Mouse (Mus musculus) olfactory bulb, adult 2 months (tissue): ENCODE data around the gene Cryab. TPM values are rescaled to one million over a fixed set of nuclear protein-coding genes. Genes with fewer than 3 reads are reported as not detected.

ENCODE experiments used
- H3K27ac ChIP-seq: fragments of 200-500 bp; 2 replicates; pipeline ENCODE4 v1.5.1; 2012; ENCODE audit warnings: low read depth, low read length; ENCODE audit not compliant: insufficient read depth
- H3K4me1 ChIP-seq: fragments of 200-500 bp; 2 replicates; pipeline ENCODE4 v1.6.1; 2012; ENCODE audit warnings: low read length; ENCODE audit not compliant: control insufficient read depth, insufficient read depth
- H3K4me3 ChIP-seq: fragments of 200-500 bp; 2 replicates; pipeline ENCODE4 v1.5.1; 2012; ENCODE audit warnings: mild to moderate bottlenecking, low read depth, low read length, moderate library complexity; ENCODE audit not compliant: insufficient read depth
- CTCF ChIP-seq: fragments of 200-500 bp; IDR thresholded peaks from 2 replicates; pipeline ENCODE4 v1.5.1; 2012; ENCODE audit warnings: low read depth, mild to moderate bottlenecking, low read length, moderate library complexity; ENCODE audit not compliant: insufficient read depth
- POLR2A ChIP-seq: fragments of 200-500 bp; IDR thresholded peaks from 2 replicates; pipeline ENCODE4 v1.6.1; 2012; ENCODE audit warnings: mild to moderate bottlenecking, low read depth, low read length, moderate library complexity; ENCODE audit not compliant: insufficient read depth
- WGBS: fragments of 180-500 bp; shearing (Covaris S2); methylation state at CpG from one replicate; pipeline ENCODE4 v1.1.7; 2018; 5-methylcytosine and 5-hydroxymethylcytosine counted together
- polyA plus RNA-seq: library from polyadenylated mRNA; stranded (reverse); fragments of >200 nt; gene quantifications from 2 replicates; pipeline ENCODE4 v1.2.4, GENCODE M21; 2012; ENCODE audit warnings: low replicate concordance; ENCODE audit not compliant: missing spikeins, insufficient read depth, insufficient read length

Gene Cryab
- polyA plus RNA-seq, 1 experiment: not detected

DNA sequence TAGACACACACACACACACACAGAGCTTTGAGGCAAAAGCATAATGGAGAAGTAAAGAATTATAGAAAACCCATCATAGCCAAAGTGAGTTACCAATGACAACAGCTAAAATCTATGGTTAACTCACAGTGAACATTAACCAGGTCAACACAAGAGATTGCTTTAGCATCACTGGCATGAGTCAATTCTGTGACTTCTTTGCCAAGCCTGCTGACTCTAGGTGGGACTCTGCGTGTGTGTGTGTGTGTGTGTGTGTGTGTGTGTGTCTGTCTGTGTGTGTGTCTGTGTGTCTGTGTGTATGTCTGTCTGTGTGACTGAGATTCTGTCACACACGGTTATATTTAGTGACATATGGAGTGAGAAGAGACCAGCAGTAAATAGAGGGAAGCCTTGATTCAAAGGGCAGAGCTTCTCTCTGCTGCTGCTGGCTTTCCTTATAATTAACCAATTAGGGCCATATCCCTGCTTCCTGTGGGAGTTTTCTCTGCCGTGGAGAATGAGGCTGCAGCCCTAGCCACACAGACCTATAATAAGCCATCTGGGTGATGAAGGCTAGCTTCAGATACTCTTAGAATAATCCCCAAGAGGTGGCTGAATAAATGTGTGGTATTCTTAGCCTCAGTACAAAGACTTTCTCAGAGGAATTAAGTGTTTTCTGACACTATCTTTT lies 26.3 kb upstream of the Cryab start:
- Histone ChIP-seq H3K4me3 (no peak overlapping the region), H3K4me1 (peaks cover 37% of the 10 kb centered on the region), H3K27ac (no peak overlapping the region)
- no peak for TF ChIP-seq CTCF
- no peak for TF ChIP-seq POLR2A
- WGBS: 23% methylated on average over 3 of the region's 3 CpGs

DNA sequence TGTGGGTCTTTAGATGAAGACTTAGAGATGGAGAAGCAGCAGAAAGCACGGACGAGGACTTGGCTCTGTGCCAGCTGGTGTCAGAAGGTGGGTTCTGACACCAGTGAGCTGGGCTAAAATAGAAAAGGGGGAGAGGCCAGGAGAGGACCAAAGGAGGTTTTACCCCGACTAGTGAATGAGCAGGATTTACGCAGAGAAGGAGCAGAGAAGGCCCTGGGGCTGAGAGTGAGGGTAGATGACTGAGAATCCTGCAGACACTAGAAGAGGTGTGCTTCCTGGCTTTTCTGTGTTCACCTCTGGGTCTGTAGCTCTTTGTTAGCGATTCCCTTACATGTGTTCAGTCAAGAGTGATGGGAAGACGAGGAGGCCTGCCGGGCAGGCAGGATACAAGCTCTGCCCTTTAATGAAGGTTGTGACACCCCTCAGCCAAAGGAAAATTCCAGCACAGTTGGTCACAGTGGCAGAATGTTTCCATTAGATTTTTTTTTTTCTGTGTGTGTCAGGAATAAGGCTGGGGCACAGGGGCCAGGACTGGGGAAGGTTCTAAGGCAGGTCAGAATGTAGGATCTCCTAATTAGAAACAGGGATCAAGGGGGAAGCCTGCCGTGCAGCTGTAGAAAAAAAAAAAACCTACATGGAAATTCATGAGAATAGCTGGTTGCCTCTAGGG lies 25.1 kb upstream of the Cryab start:
- Histone ChIP-seq H3K4me1 (peaks cover 37% of the 10 kb centered on the region), H3K4me3 (no peak overlapping the region), H3K27ac (no peak overlapping the region)
- TF ChIP-seq CTCF (no peak), POLR2A (no peak)
- 36% methylated on average over 8 of the region's 8 CpGs for WGBS

DNA sequence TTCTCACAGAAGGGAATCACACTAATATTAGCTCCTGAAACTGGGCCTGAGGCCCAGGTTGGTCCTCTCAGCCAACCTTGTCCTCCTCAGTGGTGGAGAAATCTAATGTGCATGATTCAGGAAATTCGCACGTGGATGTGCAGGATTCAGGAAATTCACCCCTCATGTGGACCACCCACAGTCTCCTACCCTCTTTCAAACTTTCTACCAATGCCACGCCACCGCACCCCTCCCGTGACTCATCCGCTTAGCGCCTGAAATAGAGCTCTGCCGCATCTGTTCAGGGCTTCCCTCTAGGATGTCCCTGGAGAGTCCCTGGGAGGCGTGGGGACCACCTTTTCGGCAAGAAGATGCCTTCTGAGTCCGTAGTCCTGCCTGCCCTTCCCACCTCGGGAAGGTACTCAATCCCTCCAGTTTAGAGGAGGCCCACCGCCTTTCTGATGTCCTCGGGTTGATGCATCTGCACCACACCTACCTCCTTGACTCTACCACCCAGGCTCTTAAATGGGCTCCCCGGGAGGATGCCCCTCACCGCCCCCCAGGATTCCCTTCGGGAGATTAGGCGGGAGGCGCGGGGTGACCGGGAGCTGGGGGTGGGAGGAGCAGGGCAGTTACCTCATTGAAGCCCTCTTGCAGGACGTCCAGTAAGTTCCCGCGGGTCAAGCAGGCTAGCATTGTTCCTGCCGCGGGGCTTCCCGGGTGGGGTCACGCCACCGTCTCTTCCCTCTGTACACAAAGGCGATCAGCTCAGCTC lies 23.8 kb upstream of the Cryab start:
- H3K27ac ChIP-seq: no peak overlapping the region
- peak overlapping the region; percentile 81 for H3K4me3 ChIP-seq
- WGBS: 6% methylated on average over 30 of the region's 30 CpGs
- peaks cover 34% of the 10 kb centered on the region for H3K4me1 ChIP-seq
- TF ChIP-seq POLR2A (no peak), CTCF (no peak)

DNA sequence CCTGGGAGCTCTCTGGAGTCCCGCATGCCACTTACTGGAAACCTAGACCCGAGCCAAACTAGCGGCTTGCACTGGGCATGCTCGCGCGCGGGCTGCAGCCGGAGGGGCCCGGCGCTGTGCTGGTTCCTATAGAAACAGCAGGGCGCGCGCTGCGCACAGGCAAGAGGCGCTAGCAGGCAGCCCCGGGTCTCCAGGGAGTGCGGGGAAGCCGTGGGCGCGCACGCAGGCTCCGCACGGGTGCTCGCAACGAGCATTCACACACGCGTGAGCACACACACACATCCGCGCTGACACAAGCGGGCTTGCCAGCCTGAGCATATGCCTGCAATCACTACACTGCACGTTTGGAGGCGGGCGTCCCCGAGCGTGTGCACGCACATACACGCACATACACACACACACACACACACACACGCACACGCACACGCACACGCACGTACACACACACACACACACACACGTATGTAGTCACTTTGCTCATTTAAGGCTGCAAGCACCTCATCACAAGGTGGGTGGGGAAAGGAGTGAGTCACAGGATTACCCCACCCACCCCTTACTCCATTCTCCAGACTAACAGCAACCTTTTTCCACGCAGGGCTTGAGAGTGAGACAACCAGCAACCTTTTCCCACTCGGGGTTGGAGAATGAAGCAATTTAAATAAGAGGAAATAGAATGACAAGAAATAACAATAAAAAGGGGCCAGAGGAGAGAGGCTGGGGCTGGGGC lies 23.0 kb upstream of the Cryab start:
- H3K27ac ChIP-seq: peak overlapping the region; percentile 65
- under 1% methylated on average over 45 of the region's 45 CpGs for WGBS
- H3K4me1 ChIP-seq: peaks cover 29% of the 10 kb centered on the region
- H3K4me3 ChIP-seq: peak overlapping the region; percentile 81
- no peak for TF ChIP-seq CTCF
- TF ChIP-seq POLR2A: peak; percentile 37; the same call in 1 of the 2 replicates

DNA sequence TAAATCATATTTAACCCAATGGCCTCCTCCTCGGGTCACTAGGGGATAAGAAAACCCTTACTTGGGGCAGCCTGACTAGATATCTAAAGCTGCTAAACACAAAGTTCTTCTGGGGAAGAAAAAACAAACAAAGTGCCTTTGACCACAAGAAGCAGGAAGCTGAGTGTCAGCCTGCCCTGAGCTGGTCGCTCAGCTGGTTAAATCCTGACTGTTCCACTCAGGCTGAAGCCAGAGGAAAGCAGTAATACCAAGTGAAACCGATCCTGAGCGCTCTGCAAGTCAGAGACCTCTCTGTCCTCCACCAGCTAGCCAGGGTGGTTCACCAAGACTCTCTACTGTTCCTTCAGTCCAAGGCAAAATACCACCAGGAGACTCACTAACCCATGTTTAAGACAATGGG lies 21.5 kb upstream of the Cryab start:
- no peak for TF ChIP-seq CTCF
- TF ChIP-seq POLR2A: no peak
- Histone ChIP-seq H3K4me1 (peaks cover 21% of the 10 kb centered on the region), H3K4me3 (no peak overlapping the region), H3K27ac (no peak overlapping the region)
- 76% methylated on average over 4 of the region's 4 CpGs for WGBS

DNA sequence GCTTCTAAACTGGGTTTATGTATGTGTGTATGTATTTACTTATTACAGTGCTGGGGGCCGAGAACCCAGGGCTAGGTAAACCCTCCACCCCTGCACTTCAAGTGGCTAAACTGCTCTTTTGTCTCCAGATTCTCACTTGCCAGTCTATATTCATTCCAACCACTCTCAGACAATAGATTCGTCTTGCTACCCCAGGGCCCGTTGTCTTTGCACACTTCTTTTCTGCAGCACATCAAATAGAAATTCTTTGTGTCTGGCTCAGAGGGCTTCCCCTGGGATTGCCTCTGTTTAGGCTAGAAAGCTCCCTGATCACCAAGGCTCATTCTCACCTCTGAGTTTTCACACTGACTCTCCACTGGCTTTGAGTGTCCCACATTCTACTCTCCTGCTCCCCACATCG lies 18.6 kb upstream of the Cryab start:
- peaks cover 9% of the 10 kb centered on the region; the same call in 1 of the 2 replicates for H3K4me1 ChIP-seq
- no peak overlapping the region for H3K27ac ChIP-seq
- no peak for TF ChIP-seq CTCF
- no peak for TF ChIP-seq POLR2A
- 56% methylated on average over 4 of the region's 4 CpGs for WGBS
- H3K4me3 ChIP-seq: no peak overlapping the region

DNA sequence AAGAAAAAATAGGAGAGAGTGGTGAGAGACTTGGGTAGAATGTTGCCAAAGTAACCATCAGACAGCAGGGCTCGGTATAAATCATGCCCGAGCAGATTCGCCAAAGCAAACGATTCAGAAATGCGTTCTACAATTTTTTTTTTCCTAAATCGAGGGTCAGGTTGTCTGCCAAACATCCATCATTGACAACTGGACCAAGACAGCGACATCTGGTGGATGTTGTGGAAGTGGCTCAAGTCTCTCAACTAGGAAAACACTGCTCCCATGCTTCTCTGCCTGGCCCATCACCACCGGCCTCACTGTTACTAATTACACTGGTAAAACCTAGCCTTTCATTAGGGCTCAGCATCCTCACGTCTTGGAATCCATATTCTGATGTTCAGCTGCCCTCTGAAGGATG lies 16.1 kb upstream of the Cryab start:
- no peak overlapping the region for H3K4me3 ChIP-seq
- peaks cover 4% of the 10 kb centered on the region; the same call in 1 of the 2 replicates for H3K4me1 ChIP-seq
- no peak overlapping the region for H3K27ac ChIP-seq
- TF ChIP-seq CTCF (peak; percentile 41; the same call in 1 of the 2 replicates), POLR2A (no peak)
- WGBS: 5% methylated on average over 9 of the region's 9 CpGs
